In the genomic region with DNA sequence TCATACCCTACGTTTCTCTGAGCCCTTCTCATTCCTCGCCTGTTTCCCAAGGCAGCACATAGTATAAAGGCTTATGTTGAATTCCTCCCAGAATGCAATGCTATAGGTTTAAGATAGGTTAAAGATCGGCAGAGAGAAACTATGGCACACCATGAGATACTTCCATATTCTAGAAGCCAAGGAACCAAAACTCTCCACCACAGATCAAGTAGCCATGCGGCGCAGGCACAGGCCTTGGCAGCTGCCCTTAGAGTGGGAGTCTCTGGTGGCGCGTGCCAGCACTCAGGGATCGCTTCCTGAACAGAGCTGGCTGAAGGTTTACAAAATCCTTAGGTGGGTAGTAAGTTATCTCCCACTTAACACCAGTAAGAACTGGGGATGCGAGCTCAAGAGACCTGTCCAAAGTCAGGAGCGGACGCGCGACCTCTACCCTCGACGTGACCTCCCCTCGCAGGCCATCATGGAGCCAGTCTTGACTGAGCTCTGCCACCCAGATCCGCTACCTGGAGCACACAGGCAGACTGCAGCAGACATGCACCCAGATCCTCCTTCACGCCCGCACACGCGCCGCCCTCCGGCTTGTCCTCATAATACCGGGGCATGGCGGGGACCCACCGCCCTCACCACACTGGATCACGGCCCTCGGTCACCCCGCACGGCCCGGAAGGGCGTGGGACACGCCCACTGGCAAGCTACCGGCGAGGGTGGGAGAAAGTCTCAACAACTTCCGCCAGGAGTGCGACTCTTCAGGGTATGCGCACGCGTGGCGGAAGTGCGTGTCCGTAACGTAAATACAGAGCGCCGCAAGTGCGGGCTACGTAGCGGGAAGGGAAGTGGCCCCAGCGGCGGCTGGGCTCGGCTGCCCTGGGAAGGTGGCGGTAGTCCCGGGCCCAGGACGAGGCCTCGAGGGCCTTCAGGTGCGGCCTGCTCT, we compare ENCODE assay signal across 8 mouse cellular contexts. TPM values are rescaled to one million over a fixed set of nuclear protein-coding genes. Genes with fewer than 3 reads are reported as not detected.
DNase-seq lines count a peak whose midpoint lies in the region; ATAC-seq and TF ChIP-seq lines count a peak whose summit lies in the region.

Gene Coa5 (minus strand): TSS at position 738 of the 931 bp plus-strand sequence.
Gene Unc50 (plus strand): TSS at position 774 of the 931 bp plus-strand sequence.

- in situ Hi-C loops in Patski (cut with MboI; ENCODE audit: low pct_unique_long_range_greater_than_20kb): no loop called here

- peak within 1 kb of the TSS; percentile 81 for H3K27ac ChIP-seq in hindbrain, embryonic 13.5 days

- DNase-seq in Patski (ENCODE audit: low read depth, low spot score): peak; percentile 80
- peak; percentile 94 to 96 for DNase-seq in cerebellum, postnatal 14 days
- DNase-seq in frontal cortex, postnatal 14 days (ENCODE audit: low spot score in 2 of 2): peak; percentile 91 to 92
- DNase-seq in layer of hippocampus, postnatal 25 days (ENCODE audit: extremely low spot score in 1 of 2, low spot score in 1 of 2): peak; percentile 86 to 87
- DNase-seq in lung, postnatal 25 days (ENCODE audit: low spot score): peak; percentile 96
- DNase-seq in retina, embryonic 14.5 days (ENCODE audit: low spot score): peak; percentile 93
- DNase-seq in thymus, postnatal 4 days: peak; percentile 91

- H3K4me1 ChIP-seq in hindbrain, embryonic 13.5 days (replicated peaks): peaks cover 38% of the 10 kb centered on the region

- peaks cover 46% of the 10 kb centered on the region for H3K36me3 ChIP-seq in hindbrain, embryonic 13.5 days

- peak within 1 kb of the TSS; percentile 93 for H3K4me2 ChIP-seq in hindbrain, embryonic 13.5 days

- POLR2A ChIA-PET in Patski (lab: Charles Lee): interaction anchor here (0.5 to 1.7 kb wide), 2 partner anchors 10 to 90 kb away, joined by 4 read pairs; no protein-coding TSS in a partner anchor

- H3K27me3 ChIP-seq in Patski: no peaks in the 10 kb centered on the region
- no peaks in the 10 kb centered on the region for H3K27me3 ChIP-seq in hindbrain, embryonic 13.5 days

- H3K9me3 ChIP-seq in hindbrain, embryonic 13.5 days: no peaks in the 10 kb centered on the region

- peak within 1 kb of the TSS; percentile 89 for H3K4me3 ChIP-seq in hindbrain, embryonic 13.5 days

- no peak for TF ChIP-seq CTCF in Patski (IDR thresholded peaks at IDR 0.05)

- peak within 1 kb of the TSS; percentile 92 for H3K9ac ChIP-seq in hindbrain, embryonic 13.5 days

- ATAC-seq in Patski: peak; percentile 90
- ATAC-seq in hindbrain, embryonic 13.5 days (ENCODE audit: low FRiP score): peak; percentile 99

- CTCF ChIA-PET in Patski (lab: Charles Lee): interaction anchor here (1.0 to 1.5 kb wide), 2 partner anchors 8 to 11 kb away, joined by 3 to 4 read pairs; no protein-coding TSS in a partner anchor

- 3% methylated on average over 57 of the region's 57 CpGs for WGBS in hindbrain, embryonic 13.5 days

RNA-seq across cellular contexts. Expression of gene Coa5, which starts in this region (rescaled TPM):
- 83.4 TPM for polyA plus RNA-seq in Patski (2021)
- 54.8 and 56.1 TPM in 2 replicates for polyA plus RNA-seq in hindbrain, embryonic 13.5 days (2015; fragmentation: Nextera tagmentation; extraction: Ambion mirVana)
- total RNA-seq in layer of hippocampus, postnatal 25 days (2021): 10 to 100 TPM; 53.9 to 57.3 TPM

RNA-seq across cellular contexts. Expression of gene Unc50, which starts in this region (rescaled TPM):
- polyA plus RNA-seq in Patski (2021): 74.4 TPM
- 125 and 127 TPM in 2 replicates for polyA plus RNA-seq in hindbrain, embryonic 13.5 days (2015; fragmentation: Nextera tagmentation; extraction: Ambion mirVana)
- 10 to 100 TPM; 56.6 to 63.4 TPM for total RNA-seq in layer of hippocampus, postnatal 25 days (2021)

Comparison
In these comparisons a context has a peak if more than half of its experiments do, and no peak if none do; other contexts are left out.
1. Peak in every context shown above with its lines: DNase-seq, ATAC-seq, H3K4me3 ChIP-seq and H3K27ac ChIP-seq.